Mouse (Mus musculus) myocyte (in vitro differentiated cells): ENCODE data around the gene Stxbp4. TPM values are rescaled to one million over a fixed set of nuclear protein-coding genes. Genes with fewer than 3 reads are reported as not detected.

Source experiments
- H3K27me3 ChIP-seq: one replicate; pipeline ENCODE4 v1.6.1; 2011; ENCODE audit not compliant: control insufficient read depth, insufficient read depth, insufficient read length
- H3K36me3 ChIP-seq: one replicate; pipeline ENCODE4 v1.6.1; 2011; ENCODE audit not compliant: control insufficient read depth, insufficient read depth
- H3K4me2 ChIP-seq: one replicate; pipeline ENCODE4 v1.6.1; 2011; ENCODE audit warnings: low read depth, control low read depth
- H3K4me3 ChIP-seq: one replicate; pipeline ENCODE4 v1.5.1; 2011; ENCODE audit warnings: mild to moderate bottlenecking, control low read depth, moderate library complexity
- H3K79me2 ChIP-seq: one replicate; pipeline ENCODE4 v1.6.1; 2011; ENCODE audit not compliant: control insufficient read depth, insufficient read depth
- H3ac ChIP-seq: one replicate; pipeline ENCODE4 v1.6.1; 2011; ENCODE audit not compliant: control insufficient read depth, insufficient read length
- CEBPB ChIP-seq: IDR thresholded peaks from 2 replicates; pipeline ENCODE4 v1.6.1; 2011; ENCODE audit warnings: mild to moderate bottlenecking, moderate library complexity; ENCODE audit not compliant: poor library complexity, insufficient read depth, severe bottlenecking
- E2F4 ChIP-seq: IDR thresholded peaks from one replicate; pipeline ENCODE4 v1.6.1; 2011; ENCODE audit warnings: mild to moderate bottlenecking, control low read depth, moderate library complexity; ENCODE audit not compliant: insufficient read depth
- MAX ChIP-seq: IDR thresholded peaks from one replicate; pipeline ENCODE4 v1.6.1; 2011; ENCODE audit warnings: low read depth, mild to moderate bottlenecking, control low read depth
- MYOD1 ChIP-seq, 3 experiments: IDR thresholded peaks; one replicate each; pipeline ENCODE4 v1.6.1; 2011; ENCODE audit warnings: control low read depth in 2 of 3, low read depth in 2 of 3, mild to moderate bottlenecking in 2 of 3, moderate library complexity in 1 of 3; ENCODE audit not compliant: insufficient read length in 2 of 3, control insufficient read depth in 1 of 3
- MYOG ChIP-seq, 3 experiments: IDR thresholded peaks; one replicate each; pipeline ENCODE4 v1.6.1; 2011; ENCODE audit warnings: control low read depth in 2 of 3, low read depth in 2 of 3, mild to moderate bottlenecking in 2 of 3; ENCODE audit not compliant: insufficient read length in 2 of 3, control insufficient read depth in 1 of 3, insufficient read depth in 1 of 3
- POLR2A ChIP-seq: IDR thresholded peaks from one replicate; pipeline ENCODE4 v1.6.1; 2011; ENCODE audit warnings: low read depth, mild to moderate bottlenecking, control low read depth, moderate library complexity; ENCODE audit not compliant: insufficient read length
- POLR2AphosphoS2 ChIP-seq: IDR thresholded peaks from one replicate; pipeline ENCODE4 v1.6.1; 2011; ENCODE audit warnings: low read depth, control low read depth; ENCODE audit not compliant: insufficient read length
- REST ChIP-seq: IDR thresholded peaks from one replicate; pipeline ENCODE4 v1.6.1; 2011; ENCODE audit warnings: mild to moderate bottlenecking, control low read depth, moderate library complexity; ENCODE audit not compliant: insufficient read depth, insufficient read length
- SRF ChIP-seq: IDR thresholded peaks from one replicate; pipeline ENCODE4 v1.6.1; 2011; ENCODE audit warnings: low read depth; ENCODE audit not compliant: control insufficient read depth, insufficient read length
- TCF12 ChIP-seq: IDR thresholded peaks from one replicate; pipeline ENCODE4 v1.6.1; 2011; ENCODE audit warnings: mild to moderate bottlenecking, control low read depth; ENCODE audit not compliant: poor library complexity, insufficient read depth, severe bottlenecking
- TCF3 ChIP-seq: IDR thresholded peaks from one replicate; pipeline ENCODE4 v1.6.1; 2011; ENCODE audit warnings: low read depth, control low read depth; ENCODE audit not compliant: insufficient read length
- USF1 ChIP-seq: IDR thresholded peaks from one replicate; pipeline ENCODE4 v1.6.1; 2011; ENCODE audit warnings: low read depth, mild to moderate bottlenecking, control low read depth, moderate library complexity
- polyA plus RNA-seq: library from polyadenylated mRNA; unstranded; fragments of >200 nt; fragmentation: generic; extraction: Trizol; gene quantifications from one replicate; pipeline ENCODE4 v1.2.1, GENCODE M21; 2012; ENCODE audit warnings: missing spikeins

Gene Stxbp4
- polyA plus RNA-seq, 1 experiment = 2.9 TPM

GRCm38 (mm10) chr11:90494981-90495380 lies 142.9 kb downstream of the Stxbp4 start:
- no peaks in the 10 kb centered on the region for H3K79me2 ChIP-seq
- H3K27me3 ChIP-seq = no peaks in the 10 kb centered on the region
- TF ChIP-seq TCF3 = no peak
- no peak for TF ChIP-seq SRF
- no peak for TF ChIP-seq MAX
- no peak for TF ChIP-seq CEBPB
- no peak for TF ChIP-seq POLR2A
- no peak overlapping the region for H3K4me3 ChIP-seq
- no peak overlapping the region for H3ac ChIP-seq
- H3K4me2 ChIP-seq = no peak overlapping the region
- H3K36me3 ChIP-seq = no peaks in the 10 kb centered on the region

GRCm38 (mm10) chr11:90492511-90492910 lies 145.4 kb downstream of the Stxbp4 start:
- no peaks in the 10 kb centered on the region for H3K36me3 ChIP-seq
- no peak for TF ChIP-seq POLR2A
- TF ChIP-seq POLR2AphosphoS2 = no peak
- TF ChIP-seq USF1 = no peak
- TF ChIP-seq REST = no peak
- H3K4me3 ChIP-seq = no peak overlapping the region
- no peaks in the 10 kb centered on the region for H3K27me3 ChIP-seq
- H3ac ChIP-seq = no peak overlapping the region
- H3K79me2 ChIP-seq = no peaks in the 10 kb centered on the region
- no peak overlapping the region for H3K4me2 ChIP-seq

GRCm38 (mm10) chr11:90489166-90489565 lies 148.7 kb downstream of the Stxbp4 start:
- Histone ChIP-seq H3ac (no peak overlapping the region), H3K4me2 (no peak overlapping the region), H3K4me3 (no peak overlapping the region), H3K79me2 (no peaks in the 10 kb centered on the region), H3K36me3 (no peaks in the 10 kb centered on the region), H3K27me3 (no peaks in the 10 kb centered on the region)
- TF ChIP-seq MAX = no peak
- TF ChIP-seq MYOG (IDR thresholded peaks at IDR 0.05; ENCODE audit: control insufficient read depth in 1 of 3, insufficient read depth in 1 of 3, insufficient read length in 2 of 3, low read depth in 2 of 3) = no peak
- TF ChIP-seq MYOD1 (IDR thresholded peaks at IDR 0.05; ENCODE audit: control insufficient read depth in 1 of 3, insufficient read length in 2 of 3, low read depth in 2 of 3) = no peak

GRCm38 (mm10) chr11:90487686-90488085 lies 150.2 kb downstream of the Stxbp4 start:
- no peaks in the 10 kb centered on the region for H3K27me3 ChIP-seq
- TF ChIP-seq CEBPB (no peak), MAX (no peak), TCF3 (no peak), USF1 (no peak), MYOG (IDR thresholded peaks at IDR 0.05; ENCODE audit: control insufficient read depth in 1 of 3, insufficient read depth in 1 of 3, insufficient read length in 2 of 3, low read depth in 2 of 3) (no peak), TCF12 (no peak), MYOD1 (IDR thresholded peaks at IDR 0.05; ENCODE audit: control insufficient read depth in 1 of 3, insufficient read length in 2 of 3, low read depth in 2 of 3) (no peak), POLR2AphosphoS2 (no peak), POLR2A (no peak), E2F4 (no peak), REST (no peak), SRF (no peak)
- no peak overlapping the region for H3K4me2 ChIP-seq
- H3K4me3 ChIP-seq = no peak overlapping the region
- H3ac ChIP-seq = no peak overlapping the region
- no peaks in the 10 kb centered on the region for H3K36me3 ChIP-seq
- no peaks in the 10 kb centered on the region for H3K79me2 ChIP-seq

- Histone ChIP-seq H3K4me2 (no peak overlapping the region), H3K36me3 (no peaks in the 10 kb centered on the region), H3ac (no peak overlapping the region), H3K4me3 (no peak overlapping the region), H3K79me2 (no peaks in the 10 kb centered on the region), H3K27me3 (no peaks in the 10 kb centered on the region)
- no peak for TF ChIP-seq MYOD1 (IDR thresholded peaks at IDR 0.05; ENCODE audit: control insufficient read depth in 1 of 3, insufficient read length in 2 of 3, low read depth in 2 of 3)
- no peak for TF ChIP-seq CEBPB
- TF ChIP-seq MAX = no peak
- TF ChIP-seq SRF = no peak
- no peak for TF ChIP-seq POLR2A
- TF ChIP-seq TCF12 = no peak
- TF ChIP-seq TCF3 = no peak
- no peak for TF ChIP-seq POLR2AphosphoS2
- no peak for TF ChIP-seq MYOG (IDR thresholded peaks at IDR 0.05; ENCODE audit: control insufficient read depth in 1 of 3, insufficient read depth in 1 of 3, insufficient read length in 2 of 3, low read depth in 2 of 3)
- no peak for TF ChIP-seq REST
- no peak for TF ChIP-seq E2F4
- no peak for TF ChIP-seq USF1
Observed at GRCm38 (mm10) chr11:90484750-90485637, 152.9 kb downstream of the Stxbp4 start.
